Mouse (Mus musculus): ENCODE measurements around the gene Ttc30a2. TPM values are rescaled to one million over a fixed set of nuclear protein-coding genes. Genes with fewer than 3 reads are reported as not detected.
"Not testable (repeated sequence)": the region's sequence is repeated elsewhere in the genome, so short reads cannot be mapped to it uniquely, and the experiment has no call there.

Gene Ttc30a2
- polyA plus RNA-seq (2014; fragmentation: Nextera tagmentation; extraction: Ambion mirVana): 0.28 and 0.61 TPM in 2 replicates

DNA sequence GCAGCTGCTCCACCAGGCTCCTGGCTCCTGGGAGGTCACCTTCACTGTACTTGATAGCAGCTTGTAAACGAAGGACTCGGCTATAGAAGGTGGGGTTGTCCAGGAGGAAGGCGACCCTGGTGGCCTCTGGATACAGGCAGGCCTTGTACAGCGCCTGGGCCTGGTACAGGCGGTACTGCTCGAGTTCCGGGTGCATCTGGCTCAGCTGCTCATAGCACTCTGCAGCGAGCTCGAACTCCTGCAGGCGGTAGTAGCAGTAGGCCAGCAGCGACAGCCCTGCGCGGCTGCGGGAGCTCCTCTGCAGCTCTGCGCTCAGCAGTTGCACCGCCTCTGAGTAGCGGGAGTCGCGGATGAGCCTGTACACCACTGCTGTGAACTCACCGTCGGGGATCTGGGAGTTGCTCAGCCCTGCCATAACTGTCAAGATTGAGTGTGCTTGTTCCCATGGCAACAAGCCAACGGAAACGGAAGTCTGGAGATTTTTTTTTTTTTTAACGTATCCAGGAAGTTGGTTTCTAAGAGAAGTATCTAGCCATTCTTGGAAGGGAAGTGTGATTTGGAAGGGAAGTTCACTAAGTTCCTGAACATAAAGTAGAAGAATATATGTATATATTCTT is at the start of gene Ttc30a2:
TSS of gene Ttc30a2 (minus strand) at position 419 of the 617 bp plus-strand sequence.
- not testable (repeated sequence) for ATAC-seq (replicated peaks; ENCODE audit: low FRiP score); DNase-seq (ENCODE audit: low spot score); H3K4me2 ChIP-seq (ENCODE audit: low read depth, low read length, severe bottlenecking); H3K9ac ChIP-seq (ENCODE audit: low read length); H3K27me3 ChIP-seq (ENCODE audit: control insufficient read depth, insufficient read depth, low read length); H3K4me1 ChIP-seq (replicated peaks; ENCODE audit: control insufficient read depth, insufficient read depth, low read length); H3K4me3 ChIP-seq (ENCODE audit: low read depth, low read length); H3K36me3 ChIP-seq (ENCODE audit: control insufficient read depth, insufficient read depth, low read length); H3K27ac ChIP-seq (ENCODE audit: low read depth, low read length); H3K9me3 ChIP-seq (ENCODE audit: control insufficient read depth, low read length)
- WGBS: 27% methylated on average over 19 of the region's 24 CpGs

DNA sequence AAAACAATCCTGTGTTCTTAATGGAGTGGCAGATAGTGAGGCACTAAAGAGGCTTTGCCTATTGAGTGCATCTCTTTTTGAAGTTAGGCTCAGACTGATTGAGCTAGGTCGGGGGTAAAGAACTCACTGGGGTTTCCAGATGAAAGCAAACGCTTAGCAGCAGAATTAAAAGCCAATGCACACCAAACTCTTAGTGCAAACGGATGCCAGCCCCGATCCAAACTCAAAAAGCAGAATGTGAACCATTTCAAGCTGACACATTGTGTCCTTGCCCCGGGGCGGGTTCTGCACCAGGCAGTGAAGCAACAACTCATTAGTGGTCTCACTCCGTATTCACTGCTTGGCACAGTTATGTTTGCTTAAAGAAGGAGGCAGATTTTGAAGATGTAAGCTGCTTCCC is 38.9 kb upstream of the Ttc30a2 start:
- WGBS: 3% methylated on average over 7 of the region's 7 CpGs
- Histone ChIP-seq H3K27me3 (ENCODE audit: control insufficient read depth, insufficient read depth, low read length) (no peaks in the 10 kb centered on the region), H3K27ac (ENCODE audit: low read depth, low read length) (no peak overlapping the region), H3K36me3 (ENCODE audit: control insufficient read depth, insufficient read depth, low read length) (no peaks in the 10 kb centered on the region), H3K9me3 (ENCODE audit: control insufficient read depth, low read length) (no peaks in the 10 kb centered on the region), H3K4me3 (ENCODE audit: low read depth, low read length) (no peak overlapping the region), H3K4me2 (ENCODE audit: low read depth, low read length, severe bottlenecking) (no peak overlapping the region), H3K4me1 (replicated peaks; ENCODE audit: control insufficient read depth, insufficient read depth, low read length) (peaks cover 4% of the 10 kb centered on the region; the same call in 1 of the 2 replicates), H3K9ac (ENCODE audit: low read length) (no peak overlapping the region)
- ATAC-seq (replicated peaks; ENCODE audit: low FRiP score): peak; percentile 64
- DNase-seq (ENCODE audit: low spot score): peak; percentile 82

DNA sequence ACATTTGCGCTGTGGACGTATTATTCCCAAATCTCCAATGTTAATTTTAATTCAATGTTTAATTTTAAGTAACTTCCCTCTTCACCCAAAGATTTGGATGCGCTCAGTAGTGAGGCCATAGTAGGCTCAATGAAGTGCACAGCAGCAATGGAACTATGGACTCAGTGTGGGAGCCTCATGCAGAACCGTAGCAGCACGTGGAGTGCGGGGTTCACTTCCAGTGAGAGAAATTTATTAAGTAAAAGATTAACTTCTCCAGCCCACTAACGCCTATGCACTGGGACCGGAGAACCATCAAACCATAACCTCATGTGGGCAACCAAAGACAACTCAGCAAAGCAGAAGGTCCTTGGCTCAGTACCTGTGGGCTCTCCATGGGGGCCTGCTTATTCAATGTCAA is 38.2 kb upstream of the Ttc30a2 start:
- Histone ChIP-seq H3K9me3 (ENCODE audit: control insufficient read depth, low read length) (no peaks in the 10 kb centered on the region), H3K36me3 (ENCODE audit: control insufficient read depth, insufficient read depth, low read length) (no peaks in the 10 kb centered on the region), H3K4me3 (ENCODE audit: low read depth, low read length) (no peak overlapping the region), H3K4me2 (ENCODE audit: low read depth, low read length, severe bottlenecking) (no peak overlapping the region), H3K9ac (ENCODE audit: low read length) (no peak overlapping the region), H3K27ac (ENCODE audit: low read depth, low read length) (no peak overlapping the region), H3K27me3 (ENCODE audit: control insufficient read depth, insufficient read depth, low read length) (no peaks in the 10 kb centered on the region), H3K4me1 (replicated peaks; ENCODE audit: control insufficient read depth, insufficient read depth, low read length) (peaks cover 4% of the 10 kb centered on the region; the same call in 1 of the 2 replicates)
- DNase-seq (ENCODE audit: low spot score): no peak
- 75% methylated on average over 8 of the region's 8 CpGs for WGBS
- no peak for ATAC-seq (replicated peaks; ENCODE audit: low FRiP score)

DNA sequence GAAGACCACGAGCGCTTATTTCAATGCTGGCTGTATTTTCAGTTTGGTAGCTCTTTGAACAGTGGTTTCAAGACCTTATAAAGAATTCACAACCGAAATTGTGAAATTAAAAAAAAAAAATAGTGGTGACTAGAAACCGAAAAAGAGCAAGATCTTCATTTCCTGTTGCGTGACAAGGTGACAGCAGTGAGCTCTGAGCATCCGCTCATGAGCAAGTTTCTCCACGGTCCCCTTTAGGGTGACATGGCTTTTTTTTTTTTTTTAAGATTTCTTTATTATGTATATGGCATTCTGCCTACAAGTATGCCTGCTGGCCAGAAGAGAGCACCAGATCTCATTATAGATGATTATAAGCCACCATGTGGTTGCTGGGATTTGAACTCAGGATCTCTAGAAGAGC is 37.5 kb upstream of the Ttc30a2 start:
- DNase-seq (ENCODE audit: low spot score) (no peak), ATAC-seq (replicated peaks; ENCODE audit: low FRiP score) (no peak)
- Histone ChIP-seq H3K9me3 (ENCODE audit: control insufficient read depth, low read length) (no peaks in the 10 kb centered on the region), H3K4me3 (ENCODE audit: low read depth, low read length) (no peak overlapping the region), H3K4me2 (ENCODE audit: low read depth, low read length, severe bottlenecking) (no peak overlapping the region), H3K9ac (ENCODE audit: low read length) (no peak overlapping the region), H3K4me1 (replicated peaks; ENCODE audit: control insufficient read depth, insufficient read depth, low read length) (peaks cover 4% of the 10 kb centered on the region; the same call in 1 of the 2 replicates), H3K36me3 (ENCODE audit: control insufficient read depth, insufficient read depth, low read length) (no peaks in the 10 kb centered on the region), H3K27ac (ENCODE audit: low read depth, low read length) (no peak overlapping the region), H3K27me3 (ENCODE audit: control insufficient read depth, insufficient read depth, low read length) (no peaks in the 10 kb centered on the region)
- 94% methylated on average over 7 of the region's 7 CpGs for WGBS

DNA sequence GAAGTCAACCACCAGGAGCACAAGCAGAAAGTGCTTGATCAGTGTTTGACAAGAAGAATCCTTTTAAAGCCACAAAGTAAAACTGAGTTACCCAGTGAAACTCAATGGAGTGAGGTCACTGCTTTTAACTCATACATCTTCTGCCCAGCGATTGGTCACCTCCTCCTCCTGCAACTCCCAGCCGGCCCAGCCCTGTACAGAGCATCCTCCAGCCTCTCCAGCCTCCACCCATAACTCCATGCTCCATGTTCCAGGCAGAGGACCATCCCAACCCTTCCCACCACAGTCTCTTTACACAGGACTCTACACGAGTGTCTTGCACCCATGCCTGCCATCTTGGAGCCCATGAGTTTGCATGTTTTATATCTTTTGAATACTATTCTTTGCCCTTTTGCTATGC is 36.7 kb upstream of the Ttc30a2 start:
- DNase-seq (ENCODE audit: low spot score): no peak
- peaks cover 4% of the 10 kb centered on the region; the same call in 1 of the 2 replicates for H3K4me1 ChIP-seq (replicated peaks; ENCODE audit: control insufficient read depth, insufficient read depth, low read length)
- 83% methylated on average over 3 of the region's 3 CpGs for whole genome bisulfite sequencing
- no peak overlapping the region for H3K9ac ChIP-seq (ENCODE audit: low read length)
- H3K27ac ChIP-seq (ENCODE audit: low read depth, low read length): no peak overlapping the region
- no peak overlapping the region for H3K4me2 ChIP-seq (ENCODE audit: low read depth, low read length, severe bottlenecking)
- no peaks in the 10 kb centered on the region for H3K9me3 ChIP-seq (ENCODE audit: control insufficient read depth, low read length)
- no peaks in the 10 kb centered on the region for H3K27me3 ChIP-seq (ENCODE audit: control insufficient read depth, insufficient read depth, low read length)
- no peaks in the 10 kb centered on the region for H3K36me3 ChIP-seq (ENCODE audit: control insufficient read depth, insufficient read depth, low read length)
- H3K4me3 ChIP-seq (ENCODE audit: low read depth, low read length): no peak overlapping the region
- no peak for ATAC-seq (replicated peaks; ENCODE audit: low FRiP score)

DNA sequence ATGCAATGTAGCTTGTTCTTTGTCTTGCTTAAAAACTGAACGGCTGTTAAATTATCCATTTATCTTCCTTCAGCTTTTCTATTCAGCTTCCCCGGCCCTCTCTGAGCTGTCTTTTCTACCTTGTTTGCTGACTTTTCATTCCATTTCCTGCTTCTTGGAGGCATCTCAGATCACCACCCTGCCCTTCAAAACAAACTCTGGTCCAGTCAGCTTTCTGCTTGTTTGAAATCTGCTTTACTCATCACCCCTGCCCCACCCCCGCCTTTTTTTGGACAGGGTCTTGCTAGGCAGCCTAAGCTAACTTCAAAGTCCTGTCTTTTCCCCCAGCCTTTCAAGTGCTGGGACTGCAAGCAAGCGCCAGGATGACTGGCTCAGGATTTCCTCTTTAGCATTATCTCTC is 28.2 kb upstream of the Ttc30a2 start:
- no peak for DNase-seq (ENCODE audit: low spot score)
- 14% methylated on average over 4 of the region's 4 CpGs for WGBS
- no peaks in the 10 kb centered on the region for H3K4me1 ChIP-seq (replicated peaks; ENCODE audit: control insufficient read depth, insufficient read depth, low read length)
- H3K36me3 ChIP-seq (ENCODE audit: control insufficient read depth, insufficient read depth, low read length): no peaks in the 10 kb centered on the region
- no peaks in the 10 kb centered on the region for H3K27me3 ChIP-seq (ENCODE audit: control insufficient read depth, insufficient read depth, low read length)
- no peaks in the 10 kb centered on the region for H3K9me3 ChIP-seq (ENCODE audit: control insufficient read depth, low read length)
- no peak overlapping the region for H3K4me2 ChIP-seq (ENCODE audit: low read depth, low read length, severe bottlenecking)
- no peak overlapping the region for H3K27ac ChIP-seq (ENCODE audit: low read depth, low read length)
- H3K9ac ChIP-seq (ENCODE audit: low read length): no peak overlapping the region
- no peak overlapping the region for H3K4me3 ChIP-seq (ENCODE audit: low read depth, low read length)
- ATAC-seq (replicated peaks; ENCODE audit: low FRiP score): no peak

DNA sequence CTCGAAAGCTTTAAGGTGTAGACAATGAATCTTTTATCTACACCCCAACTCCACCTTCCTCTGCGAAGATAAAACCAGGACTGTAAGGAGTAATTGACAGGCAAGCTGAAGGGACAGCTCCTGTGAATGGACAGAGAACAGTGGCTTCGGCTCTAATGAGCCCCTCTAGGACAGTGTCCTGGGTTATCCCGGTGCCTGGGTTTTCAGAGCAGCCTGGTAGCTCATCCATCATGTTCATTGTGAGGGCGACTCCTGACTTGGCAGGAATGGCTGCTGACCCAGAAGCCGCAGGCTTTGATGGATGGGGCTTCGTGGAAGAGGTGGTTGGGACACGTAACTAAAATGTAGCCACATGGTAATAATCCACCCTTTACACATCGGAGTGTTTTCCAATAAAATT is 24.9 kb upstream of the Ttc30a2 start:
- no peak overlapping the region for H3K27ac ChIP-seq (ENCODE audit: low read depth, low read length)
- 73% methylated on average over 9 of the region's 9 CpGs for WGBS
- H3K4me1 ChIP-seq (replicated peaks; ENCODE audit: control insufficient read depth, insufficient read depth, low read length): no peaks in the 10 kb centered on the region
- no peak overlapping the region for H3K9ac ChIP-seq (ENCODE audit: low read length)
- no peaks in the 10 kb centered on the region for H3K36me3 ChIP-seq (ENCODE audit: control insufficient read depth, insufficient read depth, low read length)
- DNase-seq (ENCODE audit: low spot score) (no peak), ATAC-seq (replicated peaks; ENCODE audit: low FRiP score) (no peak)
- no peaks in the 10 kb centered on the region for H3K9me3 ChIP-seq (ENCODE audit: control insufficient read depth, low read length)
- no peaks in the 10 kb centered on the region for H3K27me3 ChIP-seq (ENCODE audit: control insufficient read depth, insufficient read depth, low read length)
- no peak overlapping the region for H3K4me2 ChIP-seq (ENCODE audit: low read depth, low read length, severe bottlenecking)
- no peak overlapping the region for H3K4me3 ChIP-seq (ENCODE audit: low read depth, low read length)

DNA sequence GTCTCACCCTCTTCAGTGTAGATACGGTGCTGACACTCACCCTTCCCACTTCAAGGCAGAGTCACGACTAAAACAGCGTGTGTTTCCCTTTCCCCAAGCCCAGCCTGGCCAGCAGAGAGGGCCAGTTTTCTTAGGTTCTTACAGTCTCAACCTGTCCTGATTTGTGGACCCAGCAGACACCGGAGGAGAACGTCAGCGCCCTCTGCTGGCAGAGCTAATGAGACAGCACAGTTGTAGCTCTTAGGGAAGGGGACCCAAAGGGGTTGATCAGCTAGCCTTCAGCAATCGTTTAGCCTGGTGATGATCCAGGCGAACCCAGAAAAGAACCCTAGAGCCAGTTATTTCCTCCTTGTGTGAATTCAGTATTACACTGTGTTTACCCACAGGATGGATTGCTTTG is 23.4 kb upstream of the Ttc30a2 start:
- no peaks in the 10 kb centered on the region for H3K9me3 ChIP-seq (ENCODE audit: control insufficient read depth, low read length)
- H3K27me3 ChIP-seq (ENCODE audit: control insufficient read depth, insufficient read depth, low read length): no peaks in the 10 kb centered on the region
- no peak overlapping the region for H3K4me2 ChIP-seq (ENCODE audit: low read depth, low read length, severe bottlenecking)
- no peak overlapping the region for H3K27ac ChIP-seq (ENCODE audit: low read depth, low read length)
- no peak overlapping the region for H3K4me3 ChIP-seq (ENCODE audit: low read depth, low read length)
- DNase-seq (ENCODE audit: low spot score) (peak; percentile 60), ATAC-seq (replicated peaks; ENCODE audit: low FRiP score) (no peak)
- H3K36me3 ChIP-seq (ENCODE audit: control insufficient read depth, insufficient read depth, low read length): no peaks in the 10 kb centered on the region
- 47% methylated on average over 8 of the region's 8 CpGs for WGBS
- H3K9ac ChIP-seq (ENCODE audit: low read length): no peak overlapping the region
- no peaks in the 10 kb centered on the region for H3K4me1 ChIP-seq (replicated peaks; ENCODE audit: control insufficient read depth, insufficient read depth, low read length)

DNA sequence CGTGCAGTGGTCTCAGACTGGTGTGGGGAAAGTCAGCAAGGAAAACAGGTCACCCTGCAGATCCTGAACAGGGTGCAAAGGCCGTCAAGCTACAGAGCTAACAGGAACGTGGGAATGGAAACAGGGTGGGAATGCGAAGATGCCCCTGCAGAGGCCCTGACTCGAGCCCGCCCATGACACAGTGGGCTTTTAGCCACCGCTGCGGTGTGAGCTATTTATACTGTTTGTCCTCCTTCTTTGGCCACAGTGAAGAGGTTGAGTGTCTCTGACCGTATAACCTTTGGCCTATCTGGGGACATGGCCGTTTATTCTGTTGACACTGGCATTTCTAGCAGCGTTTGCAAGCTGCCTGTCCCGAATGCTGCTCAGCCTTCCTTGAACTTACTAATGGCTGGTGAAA is 21.7 kb upstream of the Ttc30a2 start:
- Histone ChIP-seq H3K4me2 (ENCODE audit: low read depth, low read length, severe bottlenecking) (no peak overlapping the region), H3K27me3 (ENCODE audit: control insufficient read depth, insufficient read depth, low read length) (no peaks in the 10 kb centered on the region), H3K9ac (ENCODE audit: low read length) (no peak overlapping the region), H3K4me1 (replicated peaks; ENCODE audit: control insufficient read depth, insufficient read depth, low read length) (no peaks in the 10 kb centered on the region), H3K36me3 (ENCODE audit: control insufficient read depth, insufficient read depth, low read length) (no peaks in the 10 kb centered on the region), H3K9me3 (ENCODE audit: control insufficient read depth, low read length) (no peaks in the 10 kb centered on the region), H3K4me3 (ENCODE audit: low read depth, low read length) (no peak overlapping the region), H3K27ac (ENCODE audit: low read depth, low read length) (no peak overlapping the region)
- WGBS: 66% methylated on average over 12 of the region's 12 CpGs
- ATAC-seq (replicated peaks; ENCODE audit: low FRiP score) (no peak), DNase-seq (ENCODE audit: low spot score) (no peak)

All from forebrain, embryonic 11.5 days (tissue).